Mouse (Mus musculus) retina, adult 2 months (tissue): ENCODE measurements around the gene Tubb2b.

Source experiments
- DNase-seq: peaks from one replicate; pipeline ENCODE4 v3.0.0-alpha.2; 2012; ENCODE audit warnings: low read depth, low spot score

Tubb2b gene

DNA sequence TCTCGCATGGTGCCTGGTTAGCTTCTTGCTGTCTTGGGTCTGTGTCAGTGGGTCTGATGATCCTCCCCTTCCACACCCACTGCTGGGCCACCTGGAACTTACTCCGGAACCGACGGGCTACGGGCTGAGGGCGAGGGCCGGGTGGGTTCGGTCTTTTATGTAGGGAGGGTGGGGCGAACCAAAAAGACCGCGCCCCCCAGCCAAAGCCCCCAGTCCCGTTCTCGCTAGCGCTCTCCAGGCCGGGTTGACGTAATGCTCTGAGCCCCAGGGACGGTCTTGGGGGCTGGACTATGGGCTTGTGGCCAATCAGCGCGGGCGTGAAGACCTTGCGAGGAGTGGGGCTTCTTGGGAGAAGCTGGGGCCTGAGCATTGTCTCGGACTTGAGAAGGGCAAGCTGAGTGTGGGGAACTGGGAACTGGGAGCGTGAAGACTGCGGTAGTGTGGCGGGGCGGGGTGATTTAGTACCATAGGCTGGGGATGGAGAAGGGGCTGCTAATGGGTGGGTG, at the start of gene Tubb2b:
Gene Tubb2b (minus strand): TSS at position 241 of the 506 bp plus-strand sequence.
- no peak for DNase-seq

- DNase-seq = no peak
These were observed 43.8 kb upstream of the Tubb2b start for GRCm38 (mm10) chr13:34174025-34174424.

DNA sequence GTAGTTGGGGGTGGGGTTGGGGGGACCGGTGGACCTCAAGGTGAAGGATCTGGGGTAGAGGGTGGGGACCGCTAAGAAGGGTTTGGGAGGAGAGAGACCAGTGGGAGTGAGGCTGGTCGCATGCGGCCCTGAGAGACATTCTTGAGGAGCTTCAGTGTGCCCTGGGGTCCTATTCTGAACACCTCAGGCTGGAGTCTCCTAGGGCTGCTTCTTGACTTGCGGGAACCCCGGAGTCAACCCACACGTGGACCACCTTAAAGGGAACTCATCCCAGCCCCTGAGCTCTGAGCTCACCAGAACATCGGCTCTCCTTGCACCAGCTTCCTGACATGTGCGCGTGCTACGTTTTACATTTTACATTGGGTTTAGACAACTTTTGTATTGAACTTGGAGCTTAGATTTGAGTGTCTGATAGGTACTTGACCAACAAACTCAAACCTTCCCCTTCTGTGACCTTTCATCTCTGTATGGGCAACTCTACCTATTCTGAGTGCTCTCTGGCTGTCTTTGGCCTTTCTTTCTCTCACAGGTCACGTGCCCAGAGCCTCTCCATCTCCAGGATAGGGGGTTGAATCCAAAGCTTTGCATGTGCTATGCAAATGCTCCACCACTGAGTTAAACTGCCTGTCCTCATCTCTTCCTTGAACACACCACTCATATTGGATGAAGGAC, 33.2 kb upstream of the Tubb2b start:
- no peak for DNase-seq

GRCm38 (mm10) chr13:34162491-34163303, 32.4 kb upstream of the Tubb2b start, which contains the start of gene Psmg4:
TSS of gene Psmg4 (plus strand) at chr13:34162964.
- peak; percentile 76 for DNase-seq

DNA sequence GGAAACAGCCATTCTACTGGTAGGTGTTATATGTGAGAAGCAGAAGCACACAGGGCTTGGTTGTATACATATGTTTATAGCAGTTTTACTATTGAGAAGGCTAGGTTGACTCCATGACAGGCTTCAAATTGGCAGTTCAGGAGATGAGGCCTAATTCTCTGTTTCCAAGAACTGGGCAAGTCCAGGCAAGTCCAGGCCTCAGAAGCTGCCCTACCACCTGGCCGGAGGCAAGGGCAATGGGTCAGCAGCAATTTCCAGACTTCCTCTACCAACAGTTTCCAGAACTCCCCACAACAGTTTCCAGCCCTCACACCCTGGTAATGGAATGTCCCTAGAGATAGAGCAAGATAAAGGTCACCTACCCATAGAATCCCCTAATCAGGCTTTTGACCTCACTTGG, 29.7 kb upstream of the Tubb2b start:
- DNase-seq = no peak

DNA sequence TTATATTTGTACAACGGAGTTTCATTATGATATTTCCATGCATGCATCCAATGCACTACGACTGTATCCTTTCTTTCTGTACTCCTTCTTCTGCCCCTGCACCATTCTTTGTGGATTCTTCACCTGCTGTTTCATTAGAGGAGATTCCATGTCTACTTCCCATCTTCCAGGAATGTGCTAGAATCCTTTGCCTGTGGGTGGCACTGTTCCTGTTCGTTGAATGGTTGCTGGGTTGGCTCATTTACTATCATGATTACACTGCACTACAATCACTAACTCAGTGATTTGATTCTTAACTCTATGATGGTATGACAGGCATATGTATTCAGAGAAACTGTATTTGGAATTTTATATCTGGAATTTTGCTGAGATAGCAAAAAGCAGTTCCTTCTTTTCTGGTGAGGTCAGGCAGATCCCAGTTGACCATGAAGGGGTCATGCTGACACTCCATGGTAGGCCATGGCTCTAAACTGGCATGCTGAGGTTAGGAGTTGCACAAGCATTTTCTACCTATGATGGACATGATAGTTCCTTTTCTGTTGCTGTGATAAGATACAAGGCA, 27.4 kb upstream of the Tubb2b start:
- DNase-seq = no peak

GRCm38 (mm10) chr13:34156840-34157185, 26.5 kb upstream of the Tubb2b start:
- DNase-seq = no peak

DNA sequence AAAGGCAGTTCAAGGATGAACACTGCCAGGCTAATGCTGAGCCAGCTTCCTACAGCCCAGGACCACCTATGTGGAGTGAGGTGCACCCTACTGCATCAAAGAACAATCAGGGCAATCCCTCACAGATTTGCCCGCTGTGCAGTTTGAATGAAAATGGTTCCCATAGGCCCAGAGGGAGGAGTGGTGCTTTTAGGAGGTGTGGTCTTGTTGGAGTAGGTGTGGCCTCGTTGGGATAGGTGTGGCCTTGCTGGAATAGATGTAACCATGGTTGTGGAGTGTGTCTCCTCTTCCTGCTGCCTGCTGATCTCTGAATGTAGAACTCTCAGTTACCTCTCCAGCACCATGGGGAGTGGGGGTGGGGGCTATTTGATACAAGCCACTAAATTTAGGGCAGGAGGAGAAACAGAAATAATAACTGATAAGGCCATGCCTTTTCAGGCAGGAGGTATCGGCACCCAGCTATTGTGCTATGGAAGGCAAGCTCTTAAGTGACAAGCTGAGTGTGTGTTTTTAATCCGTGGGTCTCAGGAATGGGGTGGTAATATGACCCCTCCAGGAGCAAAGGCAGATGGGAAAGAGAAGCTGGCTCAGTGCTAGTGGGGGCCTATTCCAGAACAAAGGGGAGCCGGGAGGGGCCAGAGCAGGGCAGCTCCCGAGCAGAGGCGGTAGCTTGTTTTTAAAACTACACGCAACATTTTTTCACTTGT, 26.0 kb upstream of the Tubb2b start:
- no peak for DNase-seq

DNA sequence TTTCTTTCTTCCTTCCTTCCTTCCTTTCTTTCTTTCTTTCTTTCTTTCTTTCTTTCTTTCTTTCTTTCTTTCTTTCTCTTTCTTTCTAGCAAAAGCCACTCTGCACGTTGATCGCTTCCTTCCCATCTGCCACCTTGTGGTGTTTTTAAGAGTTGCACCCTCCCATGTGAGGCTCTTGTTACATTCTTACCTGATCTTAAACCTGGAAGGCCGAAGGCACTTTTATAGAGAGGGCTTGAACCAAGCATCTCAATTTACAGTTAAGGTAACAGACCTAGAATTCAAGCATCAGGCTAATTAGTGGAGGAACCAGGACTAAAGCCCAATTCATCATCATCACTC, 24.6 kb upstream of the Tubb2b start:
- DNase-seq = no peak

- no peak for DNase-seq
These were observed 24.1 kb upstream of the Tubb2b start for GRCm38 (mm10) chr13:34154217-34154930.

GRCm38 (mm10) chr13:34153254-34154011, 23.2 kb upstream of the Tubb2b start:
- DNase-seq = no peak

DNA sequence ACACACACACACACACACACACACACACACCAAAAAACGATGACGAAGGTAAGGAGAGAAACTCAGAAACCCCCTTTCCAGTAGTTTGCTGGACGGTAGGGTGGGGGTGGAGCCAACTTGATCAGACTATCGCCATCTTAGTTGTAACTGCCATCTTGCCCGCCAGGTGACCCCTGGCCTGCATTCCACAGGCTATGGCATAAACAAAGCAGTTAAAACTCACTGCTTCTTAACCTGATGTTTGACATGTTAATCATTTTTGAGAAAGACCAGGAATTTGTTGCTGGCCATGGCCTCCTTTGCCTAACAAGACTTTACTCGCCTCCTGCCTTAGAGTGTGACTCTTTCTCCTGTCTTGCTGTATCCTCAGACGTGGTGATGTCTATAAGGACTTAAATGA, 22.4 kb upstream of the Tubb2b start:
- DNase-seq = no peak

DNA sequence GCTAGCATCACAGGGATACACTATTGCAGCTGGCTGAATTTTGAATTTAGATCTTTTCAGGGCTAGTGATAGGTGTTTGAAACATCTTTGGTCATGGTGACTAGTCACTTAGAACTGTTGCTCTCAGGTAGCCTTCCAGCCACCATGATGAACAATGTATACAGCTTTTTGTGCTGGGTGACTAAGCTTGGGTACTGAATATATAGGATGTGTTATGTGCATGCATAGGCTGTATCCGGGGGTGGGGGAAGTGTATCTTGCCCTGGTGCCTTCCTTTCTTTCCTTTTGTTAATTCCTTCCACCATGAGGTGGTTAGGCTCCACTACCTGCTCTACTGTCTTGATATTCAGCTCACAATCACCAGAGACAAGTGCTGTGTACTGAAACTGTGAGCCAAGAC, 21.2 kb upstream of the Tubb2b start:
- DNase-seq = no peak

- DNase-seq = no peak
These were observed 20.2 kb upstream of the Tubb2b start for GRCm38 (mm10) chr13:34150271-34151027.

DNA sequence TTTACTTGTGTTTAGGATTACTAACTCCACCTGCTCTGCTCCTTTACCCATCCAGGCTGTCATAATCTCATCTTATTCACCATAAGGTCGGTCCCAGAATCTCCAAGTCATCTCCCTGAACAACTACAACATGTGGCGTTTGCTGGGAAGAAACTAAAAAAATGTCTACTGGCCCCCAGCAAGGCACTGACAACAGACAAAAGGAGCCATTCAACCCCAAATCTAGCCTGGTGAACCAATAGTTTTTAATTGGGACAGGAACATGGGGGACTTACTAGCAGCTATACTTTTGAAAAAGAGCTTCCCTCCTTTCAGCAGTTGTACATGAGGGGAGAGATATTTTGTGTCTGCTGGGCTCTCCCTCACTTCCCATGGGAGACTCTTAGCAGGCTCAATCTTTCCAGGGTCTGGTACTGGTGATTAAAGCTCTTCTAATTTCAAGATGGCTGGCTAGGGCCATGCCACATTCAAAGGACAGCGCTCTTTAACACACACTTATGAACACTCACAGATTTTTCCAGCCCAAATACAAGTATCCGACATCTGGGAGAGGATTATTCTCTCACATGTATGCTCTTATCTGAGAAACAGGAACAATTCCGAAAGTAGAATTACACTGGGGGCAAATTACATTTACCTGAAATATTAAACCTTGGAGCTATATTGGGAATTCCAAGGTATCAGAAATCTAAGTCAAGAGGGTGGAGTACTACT, 19.4 kb upstream of the Tubb2b start:
- no peak for DNase-seq

DNA sequence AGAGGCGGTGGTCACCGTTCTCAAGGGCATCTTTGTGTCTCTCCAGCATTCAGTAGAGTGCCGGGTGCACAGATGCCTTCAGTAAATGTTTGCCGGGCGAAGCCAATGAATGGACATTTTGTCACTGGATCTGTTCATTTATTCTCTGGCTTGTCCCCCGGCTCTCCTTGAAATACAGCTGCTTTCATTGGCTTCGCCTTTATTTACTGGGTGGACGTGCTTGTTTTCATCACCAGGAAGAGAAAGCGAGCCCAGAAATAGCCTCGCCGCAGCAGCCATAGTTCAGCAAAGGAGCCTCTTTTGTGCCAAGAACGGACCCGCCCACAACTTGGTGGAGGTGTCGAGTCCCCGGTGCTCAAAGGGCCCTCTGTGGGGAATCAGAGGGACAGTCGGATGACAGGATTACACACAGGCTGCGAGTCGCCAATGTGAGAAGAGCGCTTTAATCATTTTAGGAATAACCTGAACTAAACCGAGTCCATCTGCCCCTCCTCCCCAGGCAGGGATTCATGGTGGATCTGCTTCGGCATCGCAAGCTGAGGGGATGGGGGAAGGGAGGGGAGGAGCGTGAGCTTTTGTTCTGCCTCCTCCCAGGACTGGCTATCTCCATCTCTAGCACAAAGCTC, 18.6 kb upstream of the Tubb2b start:
- DNase-seq = no peak

- DNase-seq = no peak
These were observed 17.9 kb upstream of the Tubb2b start for GRCm38 (mm10) chr13:34148181-34148580.

GRCm38 (mm10) chr13:34146916-34147315, 16.6 kb upstream of the Tubb2b start:
- no peak for DNase-seq

DNA sequence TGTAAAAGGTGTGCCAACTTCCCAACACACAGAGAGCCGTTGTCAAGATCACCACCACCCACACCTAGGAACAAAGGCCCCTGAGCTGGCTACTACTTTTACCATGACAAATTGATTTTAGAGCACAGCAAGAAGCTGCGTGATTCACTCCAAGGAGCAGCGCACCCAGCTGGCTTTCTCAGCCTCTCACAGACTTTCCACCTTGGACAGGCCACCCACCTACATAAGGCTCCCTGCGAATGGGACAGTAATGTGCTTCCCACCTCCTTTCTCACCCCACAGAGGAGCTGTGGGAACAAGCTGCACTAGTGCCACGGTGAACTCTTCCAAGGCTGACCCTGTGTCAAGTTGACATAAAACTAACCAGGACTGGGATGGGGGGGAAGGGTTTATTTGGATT, 13.1 kb upstream of the Tubb2b start:
- DNase-seq = no peak
